Mouse (Mus musculus) lung, embryonic 14.5 days (tissue): Measurements from ENCODE around the gene Gm11938. TPM values are rescaled to one million over a fixed set of nuclear protein-coding genes. Genes with fewer than 3 reads are reported as not detected.
A peak's percentile ranks its signal among the peaks of the same experiment; 100 is the strongest.
"Not testable (repeated sequence)": the region's sequence is repeated elsewhere in the genome, so short reads cannot be mapped to it uniquely, and the experiment has no call there.

Source experiments
- ATAC-seq: fragments of 200-750 bp; cut with Nextera tagmentation; 2 replicates; pipeline ENCODE4 v1.8.0; 2017; ENCODE audit warnings: mild to moderate bottlenecking, moderate TSS enrichment, moderate library complexity; ENCODE audit not compliant: insufficient read depth
- DNase-seq: peaks from one replicate; pipeline ENCODE4 v3.0.0-alpha.2; 2015
- H3K27ac ChIP-seq: fragments of 300-500 bp; sonication (generic); 2 replicates; pipeline ENCODE4 v1.5.1; 2014; ENCODE audit warnings: low read depth, mild to moderate bottlenecking, moderate library complexity
- H3K27me3 ChIP-seq: fragments of 300-500 bp; sonication (generic); 2 replicates; pipeline ENCODE4 v1.6.1; 2014; ENCODE audit warnings: low read length, control low read depth; ENCODE audit not compliant: insufficient read depth
- H3K36me3 ChIP-seq: fragments of 300-500 bp; sonication (generic); 2 replicates; pipeline ENCODE4 v1.6.1; 2014; ENCODE audit warnings: control low read depth; ENCODE audit not compliant: insufficient read depth
- H3K4me1 ChIP-seq: fragments of 300-500 bp; sonication (generic); 2 replicates; pipeline ENCODE4 v1.6.1; 2014; ENCODE audit warnings: antibody characterized with exemption, control low read depth; ENCODE audit not compliant: insufficient read depth
- H3K4me2 ChIP-seq: fragments of 300-500 bp; sonication (generic); 2 replicates; pipeline ENCODE4 v1.6.1; 2014; ENCODE audit warnings: mild to moderate bottlenecking
- H3K4me3 ChIP-seq: fragments of 300-500 bp; sonication (generic); 2 replicates; pipeline ENCODE4 v1.5.1; 2014; ENCODE audit warnings: low read depth, low read length
- H3K9ac ChIP-seq: fragments of 300-500 bp; sonication (generic); 2 replicates; pipeline ENCODE4 v1.6.1; 2014
- H3K9me3 ChIP-seq: fragments of 300-500 bp; sonication (generic); 2 replicates; pipeline ENCODE4 v1.6.1; 2016; ENCODE audit warnings: low read depth, low read length, control low read depth
- CTCF ChIP-seq: IDR thresholded peaks from 2 replicates; pipeline ENCODE4 v1.5.1; 2016; ENCODE audit warnings: antibody characterized with exemption, low read depth
- WGBS: fragments of 180-500 bp; shearing (Covaris S2); extraction: QIAGEN DNeasy Blood & Tissue Kit; methylation state at CpG from one replicate; pipeline ENCODE4 v1.1.7; 2014; 5-methylcytosine and 5-hydroxymethylcytosine counted together
- polyA plus RNA-seq: library from polyadenylated mRNA; unstranded; fragments of >200 nt; fragmentation: Nextera tagmentation; extraction: Ambion mirVana; gene quantifications from 2 replicates; pipeline ENCODE4 v1.2.1, GENCODE M21; 2014

Gm11938 gene
- not detected in 2 replicates for polyA plus RNA-seq

DNA sequence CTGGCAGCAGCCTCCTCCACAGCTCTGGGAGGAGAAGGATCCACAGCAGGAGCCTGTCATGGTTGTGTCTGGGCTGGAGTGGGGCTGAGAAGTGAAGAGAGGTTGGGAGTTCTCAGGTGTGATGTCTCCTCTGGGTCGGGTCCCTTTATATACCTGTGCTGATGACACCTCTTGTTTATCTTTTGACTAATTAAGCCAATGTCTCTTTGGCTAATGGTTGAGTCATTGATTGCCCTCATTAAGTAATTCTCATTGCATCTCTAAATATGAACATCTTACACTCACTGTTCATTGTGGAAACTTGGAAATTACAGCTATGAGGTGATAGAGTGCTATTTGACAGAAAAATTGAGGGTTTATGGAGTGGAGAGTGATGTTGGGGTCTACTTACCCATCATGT lies at the start of gene Gm11938:
Gene Gm11938, minus strand, starts transcription at position 101 of the 400 bp plus-strand sequence.
- not testable (repeated sequence) for H3K4me1 ChIP-seq, DNase-seq, H3K9me3 ChIP-seq, H3K4me2 ChIP-seq, H3K27ac ChIP-seq, H3K9ac ChIP-seq, H3K4me3 ChIP-seq, ATAC-seq, H3K36me3 ChIP-seq, H3K27me3 ChIP-seq
- WGBS = 53% methylated on average over 1 of the region's 1 CpGs

GRCm38 (mm10) chr11:99650136-99650535 lies 47.0 kb upstream of the Gm11938 start, which contains the start of gene Gm11555:
Gm11555 (minus strand) TSS chr11:99650236.
- Histone ChIP-seq H3K9me3 (no peaks in the 10 kb centered on the region), H3K4me2 (no peak within 1 kb of the TSS), H3K27me3 (no peaks in the 10 kb centered on the region), H3K27ac (no peak within 1 kb of the TSS), H3K9ac (no peak within 1 kb of the TSS), H3K36me3 (no peaks in the 10 kb centered on the region), H3K4me1 (no peaks in the 10 kb centered on the region), H3K4me3 (no peak within 1 kb of the TSS)
- WGBS = 80% methylated on average over 2 of the region's 2 CpGs
- no peak for TF ChIP-seq CTCF
- no peak for DNase-seq
- ATAC-seq = no peak

DNA sequence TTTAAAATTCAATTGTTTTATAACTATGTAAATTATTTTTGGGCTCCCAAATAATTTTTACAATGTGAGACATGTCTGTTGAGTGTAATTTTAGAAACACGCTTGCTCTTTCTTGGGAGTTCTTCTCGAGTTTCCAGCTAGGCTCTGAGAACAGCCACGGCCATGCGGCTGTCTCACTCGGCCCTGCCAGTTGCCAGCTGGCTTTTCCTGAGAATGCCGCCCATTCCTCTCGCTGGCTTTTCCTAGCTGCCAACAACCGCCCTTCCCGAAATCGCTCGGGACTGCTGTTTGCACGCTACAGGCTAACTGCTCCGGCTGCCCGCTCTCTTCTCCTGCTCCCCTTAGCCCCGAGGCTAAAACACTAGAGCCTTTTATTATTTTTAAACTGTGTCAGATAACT lies 43.3 kb upstream of the Gm11938 start:
- DNase-seq (no peak), ATAC-seq (no peak)
- Histone ChIP-seq H3K4me3 (no peak overlapping the region), H3K27me3 (no peaks in the 10 kb centered on the region), H3K4me2 (no peak overlapping the region), H3K9ac (no peak overlapping the region), H3K36me3 (no peaks in the 10 kb centered on the region), H3K4me1 (no peaks in the 10 kb centered on the region), H3K27ac (no peak overlapping the region), H3K9me3 (no peaks in the 10 kb centered on the region)
- no peak for TF ChIP-seq CTCF
- WGBS = 84% methylated on average over 15 of the region's 15 CpGs

GRCm38 (mm10) chr11:99644351-99644750 lies 41.2 kb upstream of the Gm11938 start:
- WGBS = 73% methylated on average over 3 of the region's 3 CpGs
- no peaks in the 10 kb centered on the region for H3K4me1 ChIP-seq

DNA sequence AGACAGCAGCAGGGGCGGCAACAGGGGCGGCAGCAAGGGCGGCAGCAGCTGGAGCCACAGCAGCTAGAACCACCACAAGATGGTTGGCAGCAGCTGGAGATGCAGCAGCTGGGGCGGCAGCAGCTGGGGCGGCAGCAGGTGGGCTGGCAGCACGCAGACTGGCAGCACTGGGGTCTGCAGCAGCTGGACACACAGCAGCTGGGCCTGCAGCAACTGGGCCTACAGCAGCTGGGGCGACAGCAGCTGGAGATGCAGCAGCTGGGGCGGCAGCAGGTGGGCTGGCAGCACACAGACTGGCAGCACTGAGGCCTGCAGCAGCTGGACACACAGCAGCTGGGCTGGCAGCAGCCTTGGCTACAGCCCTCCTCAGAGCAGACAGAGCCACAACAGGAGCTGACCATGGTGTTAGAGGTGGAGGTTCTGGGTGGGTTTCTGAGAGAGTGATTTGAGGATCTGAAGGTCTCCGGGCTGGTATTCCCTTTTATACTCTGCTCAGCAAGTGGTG lies 40.6 kb upstream of the Gm11938 start, which contains the start of gene Krtap4-7:
Gene Krtap4-7, minus strand, starts transcription at position 455 of the 505 bp plus-strand sequence.
- H3K4me2 ChIP-seq, DNase-seq, H3K9me3 ChIP-seq, ATAC-seq, H3K4me3 ChIP-seq, H3K36me3 ChIP-seq, H3K9ac ChIP-seq, H3K27me3 ChIP-seq, H3K27ac ChIP-seq, H3K4me1 ChIP-seq: not testable (repeated sequence)
- WGBS = 88% methylated on average over 9 of the region's 9 CpGs

More at GRCm38 (mm10) chr11:99644351-99644750, 41.2 kb upstream of the Gm11938 start:
- Histone ChIP-seq H3K4me3 (no peak overlapping the region), H3K9me3 (no peaks in the 10 kb centered on the region), H3K4me2 (no peak overlapping the region), H3K27me3 (no peaks in the 10 kb centered on the region), H3K9ac (no peak overlapping the region), H3K36me3 (no peaks in the 10 kb centered on the region), H3K27ac (no peak overlapping the region)
- no peak for ATAC-seq
- no peak for DNase-seq
- no peak for TF ChIP-seq CTCF

GRCm38 (mm10) chr11:99640926-99641325 lies 37.8 kb upstream of the Gm11938 start:
- ATAC-seq (no peak), DNase-seq (no peak)
- Histone ChIP-seq H3K4me3 (no peak overlapping the region), H3K9ac (no peak overlapping the region), H3K27me3 (no peaks in the 10 kb centered on the region), H3K9me3 (no peaks in the 10 kb centered on the region), H3K4me1 (no peaks in the 10 kb centered on the region), H3K36me3 (no peaks in the 10 kb centered on the region), H3K27ac (no peak overlapping the region), H3K4me2 (no peak overlapping the region)
- TF ChIP-seq CTCF = no peak
- WGBS = 27% methylated on average over 1 of the region's 1 CpGs

DNA sequence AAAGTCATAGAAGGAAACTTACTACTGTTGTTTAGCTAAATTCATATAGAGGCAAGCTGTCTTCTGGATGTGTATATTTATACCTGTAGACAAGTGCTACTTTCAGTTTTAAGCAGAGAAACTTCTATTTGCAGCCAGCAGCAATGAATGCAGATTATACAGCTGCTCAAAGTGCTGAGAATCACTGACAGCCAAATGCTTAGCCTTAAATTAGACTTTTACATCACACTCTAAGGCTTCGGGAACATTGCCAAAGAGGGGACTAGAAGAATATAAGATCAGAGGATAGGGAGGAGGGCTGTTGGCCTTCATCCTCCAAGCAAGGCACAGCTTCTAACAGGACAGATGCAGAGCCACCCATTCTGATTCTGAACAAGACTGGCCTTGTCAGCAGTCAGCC lies 34.0 kb upstream of the Gm11938 start:
- peak; percentile 37 for DNase-seq
- no peaks in the 10 kb centered on the region for H3K9me3 ChIP-seq
- no peak for TF ChIP-seq CTCF
- no peak overlapping the region for H3K4me3 ChIP-seq
- no peak overlapping the region for H3K27ac ChIP-seq
- no peak overlapping the region for H3K4me2 ChIP-seq
- no peak overlapping the region for H3K9ac ChIP-seq
- WGBS = 71% methylated on average over 1 of the region's 1 CpGs
- H3K27me3 ChIP-seq = no peaks in the 10 kb centered on the region
- no peak for ATAC-seq
- H3K36me3 ChIP-seq = no peaks in the 10 kb centered on the region
- H3K4me1 ChIP-seq = no peaks in the 10 kb centered on the region
